In the genomic region with DNA sequence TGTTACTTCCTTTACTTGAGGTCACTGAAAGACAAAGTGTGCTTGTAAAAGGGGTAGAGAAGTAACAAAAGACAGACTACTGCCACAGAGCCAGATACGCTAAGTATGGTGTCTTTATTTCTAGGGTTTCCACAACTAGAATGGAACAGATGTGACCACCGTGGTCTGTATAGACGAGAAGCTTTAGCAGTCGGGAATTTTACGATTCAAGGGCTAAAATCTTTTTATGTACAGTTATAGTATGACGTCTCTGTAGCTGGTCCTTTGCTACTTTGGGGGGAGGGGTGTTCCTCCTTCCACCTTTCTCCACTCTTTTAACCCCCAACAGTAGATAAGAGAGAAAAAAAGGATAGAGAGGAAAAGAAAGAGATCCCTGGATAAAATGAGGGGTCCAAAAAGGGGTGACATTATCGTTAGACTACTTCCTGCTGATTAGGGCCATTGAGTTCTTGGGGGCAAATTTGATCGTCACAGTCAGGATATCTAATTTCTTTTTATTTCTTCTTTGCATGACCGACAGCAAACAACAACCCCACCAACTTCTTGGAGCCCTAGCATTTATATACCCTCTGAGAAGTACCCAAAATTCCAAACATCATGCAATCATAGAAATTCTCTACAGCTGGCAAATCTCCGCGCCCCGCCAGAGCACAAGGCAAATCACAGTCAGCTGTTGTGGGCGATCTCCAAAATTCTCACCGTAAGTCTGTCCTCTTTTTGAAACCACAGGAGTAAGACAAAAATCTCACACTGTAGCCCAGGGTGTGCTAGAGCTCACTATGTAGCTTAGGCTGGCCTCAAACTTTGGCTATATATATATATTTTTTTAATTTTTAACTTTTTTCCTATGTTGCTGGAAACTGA, we compare ENCODE assay signal across 9 mouse cellular contexts. TPM values are rescaled to one million over a fixed set of nuclear protein-coding genes. Genes with fewer than 3 reads are reported as not detected.
DNase-seq lines count a peak whose midpoint lies in the region; ATAC-seq and TF ChIP-seq lines count a peak whose summit lies in the region.
"Had no signal": no experiment of that assay in that cellular context is flagged by ENCODE, and none has a peak within 500 bp of the region (broad histone marks: within the 10 kb centered on the region; RNA-seq: fewer than 3 reads in every experiment).

No protein-coding gene starts in this region.

- H3K9me3 ChIP-seq in kidney, postnatal 0 days (replicated peaks; ENCODE audit: low read length), result no peaks in the 10 kb centered on the region
- H3K9me3 ChIP-seq in G1E (replicated peaks), result no peaks in the 10 kb centered on the region

- TF ChIP-seq CTCF in kidney, postnatal 0 days (IDR thresholded peaks at IDR 0.05; ENCODE audit: low read depth), result no peak
- no peak for TF ChIP-seq CTCF in G1E (IDR thresholded peaks at IDR 0.05; ENCODE audit: low read depth, low read length)
- TF ChIP-seq CTCF in embryonic fibroblast, embryonic 13.5 days (IDR thresholded peaks at IDR 0.05; ENCODE audit: borderline replicate concordance, insufficient read depth, low read length), result no peak

- 63% methylated on average over 14 of the region's 14 CpGs for WGBS in kidney, postnatal 0 days

- DNase-seq in kidney, postnatal 0 days (ENCODE audit: low spot score), result no peak
- no peak for DNase-seq in kidney, adult 18-20 months
- DNase-seq in G1E (ENCODE audit: low spot score), result no peak
- no peak for DNase-seq in right cerebral cortex, postnatal 25 days
- no peak for DNase-seq in cerebellum, postnatal 14 days
- DNase-seq in left cerebral cortex, adult 9 months (ENCODE audit: low spot score in 2 of 2), result no peak
- DNase-seq: cerebellum, adult 11-12 months had no signal

- peak overlapping the region; percentile 37; the same call in 1 of the 2 replicates for H3K4me3 ChIP-seq in kidney, postnatal 0 days (replicated peaks; ENCODE audit: low read depth, low read length)
- H3K4me3 ChIP-seq in G1E (ENCODE audit: low read depth, low read length), result peak overlapping the region; percentile 76
- H3K4me3 ChIP-seq in embryonic fibroblast, embryonic 13.5 days (ENCODE audit: insufficient read depth, low read length), result peak overlapping the region; percentile 47; the same call in 1 of the 2 replicates

- no peak overlapping the region for H3K9ac ChIP-seq in kidney, postnatal 0 days (ENCODE audit: low read depth, low read length)

- ATAC-seq in kidney, postnatal 0 days (replicated peaks; ENCODE audit: low FRiP score, low read depth), result no peak
- no peak for ATAC-seq in G1E (ENCODE audit: extremely low read depth, insufficient number of reproducible peaks, low FRiP score, poor library complexity, severe bottlenecking)
- peak; percentile 53 for ATAC-seq in megakaryocyte progenitor cell, adult 5-6 weeks (replicated peaks; ENCODE audit: poor library complexity)

- peak overlapping the region; percentile 60 for H3K4me2 ChIP-seq in kidney, postnatal 0 days (ENCODE audit: low read length)

- peak overlapping the region; percentile 60 for H3K27ac ChIP-seq in kidney, postnatal 0 days
- peak overlapping the region; percentile 83 for H3K27ac ChIP-seq in embryonic fibroblast, embryonic 13.5 days (ENCODE audit: insufficient read depth, low read length)

- no peak; the same call in 1 of the 2 replicates for TF ChIP-seq POLR2A in embryonic fibroblast, embryonic 13.5 days (IDR thresholded peaks at IDR 0.05; ENCODE audit: low read depth, low read length)

- H3K36me3 ChIP-seq in kidney, postnatal 0 days (ENCODE audit: insufficient read depth, low read length), result no peaks in the 10 kb centered on the region
- peaks cover 8% of the 10 kb centered on the region for H3K36me3 ChIP-seq in G1E (replicated peaks)

- H3K4me1 ChIP-seq in kidney, postnatal 0 days (replicated peaks; ENCODE audit: insufficient read depth, low read length), result 0 out of 2 replicates have a peak, but pooled peaks cover 3% of the 10 kb centered on the region
- peaks cover 43% of the 10 kb centered on the region for H3K4me1 ChIP-seq in G1E (ENCODE audit: insufficient read depth, low read depth, low read length)
- H3K4me1 ChIP-seq in embryonic fibroblast, embryonic 13.5 days (ENCODE audit: control insufficient read depth, insufficient read depth, low read length), result peaks cover 9% of the 10 kb centered on the region

- no peaks in the 10 kb centered on the region for H3K27me3 ChIP-seq in kidney, postnatal 0 days (ENCODE audit: insufficient read depth, low read length)
- H3K27me3 ChIP-seq in G1E (ENCODE audit: insufficient read depth, low read length), result no peaks in the 10 kb centered on the region

RNA-seq across cellular contexts. Expression of a gene that starts 0.8 kb away (rescaled TPM):
- 383 and 402 TPM in 2 replicates for polyA plus RNA-seq in kidney, postnatal 0 days (2015; fragmentation: Nextera tagmentation; extraction: Ambion mirVana)
- total RNA-seq in G1E (2014; fragmentation: Nextera tagmentation) (712 and 801 TPM in 2 replicates), G1E (2017) (371 and 464 TPM in 2 replicates)
- 37.5 and 45.6 TPM in 2 replicates for polyA plus RNA-seq in G1E (2012)
- 501 and 598 TPM in 2 replicates for polyA plus RNA-seq in embryonic fibroblast, embryonic 13.5 days (2011; ENCODE audit: insufficient read length, low read depth, missing spikeins)
- 310 and 335 TPM in 2 replicates for total RNA-seq in megakaryocyte progenitor cell, adult 5-6 weeks (2015)
- total RNA-seq in megakaryocyte progenitor cell, adult 5-6 weeks (2017), result 303 and 393 TPM in 2 replicates
